ENCODE assay signal across 18 mouse cellular contexts in the genomic region with DNA sequence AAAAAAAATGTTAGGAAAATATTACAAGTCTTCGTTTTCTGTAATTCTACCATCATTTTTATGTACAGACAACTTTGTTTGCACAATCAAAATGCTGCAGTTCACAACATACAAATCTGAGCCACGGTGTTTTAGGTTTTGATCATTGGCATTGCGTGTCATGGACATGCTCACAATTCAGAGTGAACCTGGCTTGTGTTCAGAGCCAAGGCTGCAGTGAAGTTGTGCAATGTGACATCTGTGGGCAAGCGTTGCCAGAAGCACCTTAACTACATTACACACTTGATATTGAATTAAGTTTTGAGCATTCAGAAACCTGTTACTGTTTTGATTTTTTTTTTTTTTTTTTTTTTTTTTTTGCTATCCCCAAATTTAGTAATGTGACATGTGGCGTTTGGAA. TPM values are rescaled to one million over a fixed set of nuclear protein-coding genes. Genes with fewer than 3 reads are reported as not detected.
A peak's percentile ranks its signal among the peaks of the same experiment; 100 is the strongest.
DNase-seq lines count a peak whose midpoint lies in the region; TF ChIP-seq lines count a peak whose summit lies in the region.
"Had no signal": no experiment of that assay in that cellular context is flagged by ENCODE, and none has a peak within 500 bp of the region (broad histone marks: within the 10 kb centered on the region; RNA-seq: fewer than 3 reads in every experiment).

No protein-coding gene starts in this region.

- H3K27me3 ChIP-seq in liver, adult 2 months (ENCODE audit: control insufficient read depth, insufficient read depth, low read length): no peaks in the 10 kb centered on the region
- H3K27me3 ChIP-seq: Patski had no signal

- no peak for TF ChIP-seq POLR2A in liver, adult 2 months (IDR thresholded peaks at IDR 0.05; ENCODE audit: extremely low read depth, insufficient read depth, low read length)

- H3K4me1 ChIP-seq in liver, adult 2 months (ENCODE audit: control insufficient read depth, insufficient read depth, low read length): peaks cover 3% of the 10 kb centered on the region; the same call in 1 of the 2 replicates

- 35% methylated on average over 5 of the region's 5 CpGs for WGBS in liver, adult 2 months

- no peak overlapping the region for H3K4me3 ChIP-seq in liver, adult 2 months (ENCODE audit: insufficient read depth, low read depth, low read length)

- H3K36me3 ChIP-seq in liver, adult 2 months (ENCODE audit: control insufficient read depth, insufficient read depth, low read length): no peaks in the 10 kb centered on the region
- H3K36me3 ChIP-seq: G1E had no signal

- H3K27ac ChIP-seq in liver, adult 2 months (replicated peaks; ENCODE audit: insufficient read depth, low read depth, low read length): no peak overlapping the region

- H3K9ac ChIP-seq in liver, adult 2 months (ENCODE audit: low read depth, low read length): no peak overlapping the region

- peak; percentile 93 for DNase-seq in liver, adult 2 months (ENCODE audit: extremely low read depth, low read depth, low spot score)
- no peak for DNase-seq in liver
- DNase-seq: adrenal gland, adult 2 months; adrenal gland, adult 8-10 months; adrenal gland, postnatal 10 days; adrenal gland, postnatal 14 days; adrenal gland, postnatal 25 days; B cell, adult 2 months; cerebellum, adult 11 months; cerebellum, adult 11-12 months; cerebellum, adult 18-20 months; cerebellum, adult 2 months had no signal

- no peaks in the 10 kb centered on the region for H3K79me2 ChIP-seq in liver, adult 2 months (ENCODE audit: control insufficient read depth, insufficient read depth, low read length)

- no peak for TF ChIP-seq CTCF in liver, adult 2 months (IDR thresholded peaks at IDR 0.05; ENCODE audit: low read depth, low read length)

RNA-seq across cellular contexts. Expression of a gene that starts 4.0 kb away (rescaled TPM):
- total RNA-seq in liver, adult 2 months (2014; rRNA removed): 0.18 and 0.20 TPM in 2 replicates
- 0.06 and 0.28 TPM in 2 replicates for polyA plus RNA-seq in liver, adult 2 months (2012; rRNA removed)
- total RNA-seq: adrenal gland, postnatal 14 days; G1E; MEL had no signal
- polyA plus RNA-seq: activated CD4-positive, CD25-positive, alpha-beta regulatory T cell, adult 4 months; CD4-positive, CD25-positive, alpha-beta regulatory T cell, adult 4 months; G1E; Patski had no signal

RNA-seq across cellular contexts. Expression of a gene that starts 30.8 kb away (rescaled TPM):
- 38.3 and 38.6 TPM in 2 replicates for total RNA-seq in liver, adult 2 months (2014; rRNA removed)
- 43.5 and 44.5 TPM in 2 replicates for polyA plus RNA-seq in liver, adult 2 months (2012; rRNA removed)

RNA-seq across cellular contexts. Expression of a gene that starts 31.2 kb away (rescaled TPM):
- total RNA-seq in liver, adult 2 months (2014; rRNA removed): 11.5 and 15.6 TPM in 2 replicates
- 13.1 and 16.6 TPM in 2 replicates for polyA plus RNA-seq in liver, adult 2 months (2012; rRNA removed)

RNA-seq across cellular contexts. Expression of a gene that starts 37.1 kb away (rescaled TPM):
- total RNA-seq in liver, adult 2 months (2014; rRNA removed): under 0.01 TPM in 2 replicates
- polyA plus RNA-seq in liver, adult 2 months (2012; rRNA removed): 0.01 TPM in 2 replicates
- total RNA-seq: CH12.LX, MEL had no signal
- polyA plus RNA-seq: G1E had no signal

RNA-seq across cellular contexts. Expression of a gene that starts 53.2 kb away (rescaled TPM):
- 11.5 and 13.2 TPM in 2 replicates for total RNA-seq in liver, adult 2 months (2014; rRNA removed)
- polyA plus RNA-seq in liver, adult 2 months (2012; rRNA removed): 16.6 and 19.4 TPM in 2 replicates
